Mouse (Mus musculus) layer of hippocampus, adult 2 months (tissue): Measurements from ENCODE around the gene Zfp282. TPM values are rescaled to one million over a fixed set of nuclear protein-coding genes. Genes with fewer than 3 reads are reported as not detected.
"Not testable (repeated sequence)": the region's sequence is repeated elsewhere in the genome, so short reads cannot be mapped to it uniquely, and the experiment has no call there.

Source experiments
- DNase-seq, 2 experiments: peaks; one replicate each; pipeline ENCODE4 v3.0.0; 2022; ENCODE audit warnings: low spot score in 2 of 2
- H3K27ac ChIP-seq: fragments of 200-600 bp; 2 replicates; pipeline ENCODE4 v1.8.1; 2022
- H3K4me3 ChIP-seq: fragments of 200-600 bp; 2 replicates; pipeline ENCODE4 v1.8.1; 2022; ENCODE audit warnings: mild to moderate bottlenecking
- CTCF ChIP-seq: fragments of 200-600 bp; conservative IDR thresholded peaks from 2 replicates; pipeline ENCODE4 v1.8.1; 2022; ENCODE audit warnings: antibody characterized with exemption, mild to moderate bottlenecking, moderate library complexity
- total RNA-seq, 2 experiments: library from RNA; stranded (reverse); gene quantifications; 2 replicates each; pipeline ENCODE4 v1.2.3; 2021

Zfp282 gene
- total RNA-seq, 2 experiments from 2014 or later, result 13.3 to 13.5 TPM

DNA sequence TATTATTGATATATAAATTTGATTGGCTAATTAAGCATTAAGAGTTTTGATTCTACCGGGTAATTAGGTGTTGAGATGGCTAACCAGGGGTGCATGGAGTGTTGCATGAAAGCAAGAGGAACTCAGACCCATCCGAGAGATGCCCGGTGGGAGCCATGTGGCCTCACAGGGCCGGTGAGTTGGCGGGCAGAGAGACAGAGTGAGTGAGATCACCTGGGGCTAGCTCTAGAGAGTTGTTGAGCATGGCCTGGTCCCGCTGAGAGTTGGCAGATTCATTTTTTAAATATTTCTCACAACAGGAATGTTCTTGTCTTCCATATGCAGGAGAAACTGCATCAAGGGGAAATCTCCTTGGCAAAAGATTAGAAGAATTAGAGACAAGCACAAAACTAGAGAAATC, 19.8 kb upstream of the Zfp282 start:
- no peak for TF ChIP-seq CTCF
- H3K4me3 ChIP-seq, result no peak overlapping the region
- no peak for DNase-seq
- no peak overlapping the region for H3K27ac ChIP-seq

GRCm38 (mm10) chr6:47857729-47858128, 19.3 kb upstream of the Zfp282 start:
- H3K4me3 ChIP-seq, DNase-seq, H3K27ac ChIP-seq: not testable (repeated sequence)

DNA sequence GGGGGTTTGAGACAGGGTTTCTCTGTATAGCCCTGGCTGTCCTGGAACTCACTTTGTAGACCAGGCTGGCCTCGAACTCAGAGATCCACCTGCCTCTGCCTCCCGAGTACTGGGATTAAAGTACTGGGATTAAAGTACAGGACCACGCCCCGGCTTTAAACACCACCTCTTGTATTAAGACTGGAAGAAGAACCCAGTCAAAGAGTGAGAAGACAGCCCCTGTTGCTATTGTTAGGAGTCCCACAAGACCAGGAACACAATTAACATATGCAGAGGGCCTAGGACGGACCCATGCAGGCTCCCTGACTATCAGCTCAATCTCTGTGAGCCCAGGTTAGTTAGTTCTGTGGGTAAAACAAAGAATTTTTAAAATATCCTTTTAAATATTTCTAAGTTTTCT, 4.7 kb upstream of the Zfp282 start:
- DNase-seq, result no peak
- Histone ChIP-seq H3K27ac (no peak overlapping the region), H3K4me3 (no peak overlapping the region)
- TF ChIP-seq CTCF, result no peak

- Histone ChIP-seq H3K27ac (peak overlapping the region; percentile 94), H3K4me3 (peak overlapping the region; percentile 79)
- peak; percentile 83 for TF ChIP-seq CTCF
- DNase-seq, result peak; percentile 88 to 90
Observed at GRCm38 (mm10) chr6:47877461-47878132, 593 bp downstream of the Zfp282 start.

DNA sequence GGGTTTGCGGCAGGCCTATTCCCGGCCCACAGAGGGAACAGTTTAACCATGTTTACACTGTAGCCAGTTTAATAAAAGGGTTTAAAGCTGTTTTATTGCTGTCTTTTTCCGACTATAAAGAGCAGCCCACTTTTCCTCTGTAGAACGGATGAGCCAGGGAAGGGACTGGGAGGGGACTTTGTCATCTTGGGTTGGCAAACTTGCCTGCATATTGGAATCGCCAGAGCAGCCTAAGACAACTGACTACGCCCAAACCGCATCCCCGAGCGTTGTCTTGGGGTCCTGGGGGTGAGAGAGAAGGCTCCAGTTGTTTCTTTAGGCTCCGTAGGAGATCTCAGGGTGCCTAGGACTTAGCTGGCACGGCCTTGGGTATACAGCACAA, 1.1 kb downstream of the Zfp282 start:
- H3K4me3 ChIP-seq, result peak overlapping the region; percentile 79
- no peak for DNase-seq
- peak overlapping the region; percentile 94 for H3K27ac ChIP-seq
- TF ChIP-seq CTCF, result no peak

DNA sequence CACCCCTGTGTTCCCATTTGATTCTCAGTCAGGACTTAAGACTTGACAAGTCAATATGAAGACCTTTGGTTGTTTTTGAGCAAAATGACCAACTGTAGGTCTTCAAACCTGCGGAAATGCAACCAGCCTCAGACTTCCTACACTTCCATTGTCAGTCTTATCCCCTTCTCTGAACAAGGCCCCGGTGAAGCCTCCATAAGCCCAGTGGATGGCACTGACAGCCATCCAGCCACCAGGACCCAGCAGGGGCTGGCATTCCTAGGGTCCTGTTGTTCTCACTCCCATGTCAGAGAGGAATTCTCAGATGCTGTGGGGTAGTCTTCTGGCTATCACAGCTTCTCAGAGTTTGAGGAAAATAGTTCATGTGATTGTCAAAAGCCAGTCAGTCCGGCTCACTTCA, 1.6 kb downstream of the Zfp282 start:
- H3K27ac ChIP-seq, result peak overlapping the region; percentile 94

DNA sequence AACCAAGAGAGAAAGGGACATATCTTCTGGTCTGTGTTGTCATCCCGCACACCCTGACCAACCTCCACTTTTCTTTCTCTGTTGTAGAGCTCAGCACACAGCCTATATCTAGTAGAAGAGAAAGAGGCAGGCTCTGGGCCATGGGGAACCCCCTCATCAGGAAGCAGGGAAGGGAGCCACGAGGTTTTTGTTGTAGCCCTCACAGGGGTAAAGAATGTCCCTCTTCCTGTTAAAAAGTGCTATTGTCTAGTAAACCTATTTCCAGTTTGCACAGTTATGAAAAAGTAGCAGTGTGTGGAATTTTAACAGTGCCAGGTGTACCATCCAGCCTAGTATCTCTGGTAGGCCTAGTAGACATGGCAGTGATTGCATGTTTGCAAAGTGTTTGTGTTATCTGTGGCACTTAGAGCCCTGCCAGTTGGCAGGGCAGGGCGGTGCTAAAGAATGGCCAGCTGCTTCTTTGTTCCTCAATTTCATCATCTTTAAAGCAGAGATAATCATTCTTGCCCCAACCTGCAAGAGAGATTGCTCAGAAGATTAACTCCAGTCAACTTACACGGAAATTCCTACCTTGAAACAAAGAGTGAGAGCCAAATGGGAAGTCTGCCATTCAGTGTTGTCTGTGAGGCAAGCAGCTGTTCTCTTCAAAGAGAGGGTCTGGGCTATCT, 2.2 kb downstream of the Zfp282 start:
- H3K4me3 ChIP-seq, result peak overlapping the region; percentile 79; the same call in 1 of the 2 replicates
- DNase-seq, result no peak
- no peak for TF ChIP-seq CTCF
- H3K27ac ChIP-seq, result no peak overlapping the region

More for the DNA sequence above, 1.6 kb downstream of the Zfp282 start:
- TF ChIP-seq CTCF, result no peak
- H3K4me3 ChIP-seq, result peak overlapping the region; percentile 79
- DNase-seq, result no peak

DNA sequence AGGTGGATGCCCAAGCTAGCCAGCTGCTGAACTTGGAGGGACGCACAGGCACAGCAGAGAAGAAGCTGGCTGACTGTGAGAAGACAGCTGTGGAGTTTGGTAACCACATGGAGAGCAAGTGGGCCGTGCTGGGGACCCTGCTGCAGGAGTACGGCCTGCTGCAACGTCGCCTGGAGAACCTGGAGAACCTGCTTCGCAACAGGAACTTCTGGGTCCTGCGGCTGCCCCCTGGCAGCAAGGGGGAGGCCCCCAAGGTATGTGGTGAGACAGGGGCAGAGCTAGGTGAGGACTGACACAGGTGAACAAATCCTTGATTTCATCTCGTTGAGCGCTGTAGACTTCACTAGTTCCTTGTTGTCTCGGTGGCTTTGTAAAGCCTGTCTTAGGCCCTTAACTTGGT, 3.2 kb downstream of the Zfp282 start:
- Histone ChIP-seq H3K27ac (no peak overlapping the region), H3K4me3 (no peak overlapping the region)
- TF ChIP-seq CTCF, result no peak
- no peak for DNase-seq

DNA sequence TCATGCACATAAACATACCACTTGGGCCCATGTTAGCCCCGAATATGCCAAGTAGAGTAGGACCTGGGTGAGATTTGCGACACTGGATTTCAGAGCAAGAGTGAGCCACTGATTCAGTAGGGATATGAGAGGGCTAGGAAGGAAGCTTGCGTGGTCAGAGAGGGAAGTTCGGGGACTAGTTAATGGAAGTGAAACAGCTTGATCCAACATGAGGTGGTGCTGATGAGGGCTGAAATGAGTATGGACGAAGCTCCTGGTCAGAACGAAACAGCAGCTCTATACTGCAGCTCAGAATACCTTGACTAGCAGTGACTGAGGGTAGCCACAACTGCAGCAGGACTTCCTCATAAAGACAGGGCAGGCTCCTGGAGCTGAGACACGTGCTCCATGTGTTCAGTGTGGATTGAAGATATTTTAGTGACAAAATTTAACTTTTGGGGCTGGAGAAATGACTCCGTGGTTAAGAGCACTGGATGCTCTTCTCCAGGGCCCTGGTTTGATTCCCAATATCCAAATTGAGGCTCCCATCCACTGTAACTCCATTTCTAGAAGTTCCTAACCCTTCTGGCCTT, 11.9 kb downstream of the Zfp282 start:
- DNase-seq, result no peak
- TF ChIP-seq CTCF, result no peak
- Histone ChIP-seq H3K4me3 (no peak overlapping the region), H3K27ac (no peak overlapping the region)

DNA sequence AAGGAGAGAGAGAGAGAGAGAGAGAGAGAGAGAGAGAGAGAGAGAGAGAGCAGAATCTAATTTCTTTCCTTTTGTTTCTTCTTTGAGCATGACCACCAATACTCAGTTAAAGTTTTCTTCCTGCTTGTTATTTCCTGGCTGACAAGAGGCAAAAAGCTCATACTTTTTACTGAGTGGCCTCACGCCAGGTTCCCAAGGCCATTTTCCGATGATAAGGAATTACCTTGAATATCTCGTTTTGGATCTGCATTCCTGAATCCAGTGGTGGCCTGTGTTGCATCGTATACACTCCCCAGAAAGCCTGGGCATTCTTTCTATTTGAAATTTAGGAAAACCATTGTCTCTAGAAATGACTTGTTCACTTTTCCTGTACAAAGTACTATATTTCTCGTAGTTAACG, 22.4 kb downstream of the Zfp282 start:
- no peak for TF ChIP-seq CTCF
- DNase-seq, result no peak
- Histone ChIP-seq H3K27ac (no peak overlapping the region), H3K4me3 (no peak overlapping the region)

GRCm38 (mm10) chr6:47903587-47903986, 26.6 kb downstream of the Zfp282 start:
- no peak for DNase-seq
- no peak for TF ChIP-seq CTCF
- H3K27ac ChIP-seq, result no peak overlapping the region
- no peak overlapping the region for H3K4me3 ChIP-seq

- TF ChIP-seq CTCF, result no peak
- no peak for DNase-seq
- H3K4me3 ChIP-seq, result no peak overlapping the region
- no peak overlapping the region for H3K27ac ChIP-seq
Observed at GRCm38 (mm10) chr6:47904361-47904760, 27.4 kb downstream of the Zfp282 start.

- H3K27ac ChIP-seq, result no peak overlapping the region
- no peak overlapping the region for H3K4me3 ChIP-seq
- no peak for TF ChIP-seq CTCF
Observed at GRCm38 (mm10) chr6:47904917-47905695, 28.1 kb downstream of the Zfp282 start.

More at GRCm38 (mm10) chr6:47904917-47905695, 28.1 kb downstream of the Zfp282 start:
- DNase-seq, result no peak
